Mouse (Mus musculus): ENCODE data around the gene Cenpt.
A peak's percentile ranks its signal among the peaks of the same experiment; 100 is the strongest.

Gene Cenpt

DNA sequence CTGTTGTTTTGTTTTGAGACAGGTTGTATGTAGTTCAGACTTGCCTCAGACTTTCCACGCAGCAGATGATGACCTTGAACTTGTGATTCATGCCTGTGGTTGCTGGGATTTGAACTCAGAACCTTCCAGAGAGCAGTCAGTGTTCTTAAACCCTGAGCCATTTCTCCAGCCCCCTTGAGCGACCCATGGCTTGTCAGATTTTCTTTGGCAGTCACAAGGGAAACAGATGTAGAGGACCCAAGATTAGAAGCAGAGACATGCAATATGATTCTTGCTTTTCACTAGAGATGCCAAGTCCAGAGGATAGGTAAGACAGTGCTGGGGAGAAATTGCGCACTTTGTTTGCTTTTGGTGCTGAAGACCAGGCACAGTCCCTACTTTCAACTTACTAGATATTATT, at the start of gene Cenpt:
TSS of gene Cenpt (minus strand) at position 101 of the 400 bp plus-strand sequence.
- DNase-seq (ENCODE audit: low spot score) = no peak

DNA sequence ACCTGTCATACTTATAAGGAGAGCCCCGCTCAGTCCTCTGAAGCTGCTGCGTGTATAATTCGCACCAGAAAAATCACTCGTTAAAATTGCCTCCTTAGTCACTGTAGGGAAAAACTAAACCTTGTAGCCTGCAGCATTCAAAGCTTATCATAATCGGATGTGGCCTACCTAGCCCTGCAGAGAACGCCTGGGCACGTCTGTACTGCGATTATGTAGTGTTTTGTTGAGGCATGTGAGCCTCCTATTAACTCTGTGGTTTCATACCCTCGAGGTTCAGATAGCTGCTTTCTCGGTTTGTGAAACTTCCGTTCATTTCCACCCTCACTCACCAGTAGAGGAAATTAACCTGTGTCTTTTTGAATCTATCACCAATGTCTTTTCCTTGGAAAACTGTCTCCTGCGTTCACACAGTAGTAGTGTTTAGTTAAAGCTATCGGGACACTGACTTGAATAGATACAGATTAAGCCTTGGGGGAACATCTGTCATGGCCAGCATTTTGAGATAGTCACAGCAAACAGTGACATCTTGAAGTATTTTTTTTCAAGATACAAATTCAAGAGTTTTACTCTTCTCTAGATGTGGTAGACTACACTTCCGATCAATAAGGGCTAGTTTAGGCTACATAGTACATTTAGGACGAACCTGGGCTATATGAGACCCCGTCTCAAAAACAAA, 48.0 kb upstream of the Cenpt start:
- no peak for DNase-seq (ENCODE audit: low spot score)

DNA sequence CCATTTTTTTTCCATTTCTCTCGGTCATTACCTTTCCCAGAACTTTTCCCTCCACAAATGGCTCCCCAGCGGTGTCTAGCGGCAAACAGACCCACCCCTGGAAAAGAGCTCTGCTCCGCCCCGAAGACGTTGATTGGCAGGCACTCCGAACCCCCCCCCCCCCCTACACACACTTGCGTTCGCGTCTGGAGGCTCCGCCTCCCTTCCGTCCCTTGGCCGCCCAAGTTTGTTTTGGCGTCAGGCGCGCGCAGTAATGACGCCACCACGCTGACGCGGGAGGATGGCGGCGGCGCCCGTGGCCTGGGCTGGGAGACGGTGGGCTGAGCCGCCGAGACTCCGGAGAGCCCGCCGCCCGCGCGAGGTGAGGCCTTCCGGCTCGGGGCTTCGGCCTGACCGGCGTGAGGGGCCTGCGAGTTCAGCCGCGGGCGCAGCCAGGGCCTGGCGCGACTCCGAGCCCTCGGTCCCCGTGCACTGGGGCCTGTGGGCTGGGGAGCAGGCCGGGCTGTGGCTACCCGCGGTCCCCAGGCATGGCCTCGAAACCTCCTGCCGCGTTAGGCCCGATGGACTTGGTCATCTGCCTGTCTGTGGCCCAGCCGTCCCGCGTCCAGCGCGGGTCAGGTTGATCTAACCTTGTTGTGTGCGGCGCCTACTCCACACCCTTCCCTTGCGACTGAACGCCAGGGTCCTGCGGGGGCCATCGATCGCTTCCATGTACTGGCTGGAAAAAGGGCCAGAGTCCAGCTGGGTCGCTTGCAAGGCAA, 47.3 kb upstream of the Cenpt start, which contains the start of gene Pskh1:
TSS of gene Pskh1 (plus strand) at position 262 of the 761 bp plus-strand sequence.
- DNase-seq (ENCODE audit: low spot score) = peak; percentile 92

DNA sequence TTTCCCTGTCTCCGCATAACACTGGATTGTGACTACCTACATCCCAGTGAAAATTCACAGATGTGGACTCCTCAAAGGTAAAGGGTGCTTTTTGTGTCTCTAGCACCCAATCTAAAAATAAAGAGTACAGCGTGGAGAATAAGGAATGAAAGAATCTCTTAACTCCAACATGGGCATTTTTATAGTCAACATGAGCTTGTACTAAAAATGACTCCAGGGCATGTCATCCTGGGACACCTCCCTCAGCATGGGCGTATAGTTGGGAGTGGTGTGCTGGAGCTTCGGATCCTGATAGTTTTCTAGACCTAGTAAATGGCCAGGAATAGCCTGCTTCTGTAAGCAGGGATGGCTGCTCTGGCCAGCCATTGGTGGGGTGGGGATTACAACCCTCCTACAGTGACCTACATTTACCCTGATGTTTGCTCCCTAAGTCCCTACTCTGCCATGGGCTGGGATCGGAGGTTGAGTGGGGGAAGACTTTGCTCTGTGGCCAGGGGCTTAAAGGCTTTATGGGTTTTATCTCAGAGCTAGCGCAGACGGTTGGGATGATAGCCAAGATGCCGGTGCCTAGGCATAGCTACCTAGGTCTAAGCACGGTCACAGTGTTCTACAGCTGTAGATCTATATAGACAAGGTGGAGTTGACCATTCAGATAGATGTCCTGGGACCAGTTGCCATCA, 44.9 kb upstream of the Cenpt start:
- no peak for DNase-seq (ENCODE audit: low spot score)

DNA sequence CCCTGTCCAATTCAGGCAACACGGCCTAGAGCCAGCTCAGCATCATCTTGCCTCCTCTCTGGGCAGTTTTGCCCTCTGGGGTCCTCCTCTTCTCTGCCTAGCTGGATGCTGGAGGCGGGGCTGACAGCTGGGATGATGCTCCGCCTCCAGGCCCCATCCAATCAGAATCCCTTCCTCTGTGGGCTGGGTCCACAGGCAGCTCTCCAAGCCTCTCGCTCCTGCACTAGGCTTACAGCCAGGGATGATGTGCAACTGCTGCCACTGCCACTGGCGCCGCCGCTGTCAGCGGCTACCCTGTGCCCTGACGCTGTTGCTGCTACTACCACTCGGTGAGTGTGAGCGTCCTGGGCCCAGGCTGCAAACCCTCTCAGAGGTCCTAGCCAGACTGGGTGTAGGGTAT, 40.3 kb upstream of the Cenpt start, which contains the start of gene Nrn1l:
TSS of gene Nrn1l (plus strand) at position 229 of the 400 bp plus-strand sequence.
- DNase-seq (ENCODE audit: low spot score) = peak; percentile 39

DNA sequence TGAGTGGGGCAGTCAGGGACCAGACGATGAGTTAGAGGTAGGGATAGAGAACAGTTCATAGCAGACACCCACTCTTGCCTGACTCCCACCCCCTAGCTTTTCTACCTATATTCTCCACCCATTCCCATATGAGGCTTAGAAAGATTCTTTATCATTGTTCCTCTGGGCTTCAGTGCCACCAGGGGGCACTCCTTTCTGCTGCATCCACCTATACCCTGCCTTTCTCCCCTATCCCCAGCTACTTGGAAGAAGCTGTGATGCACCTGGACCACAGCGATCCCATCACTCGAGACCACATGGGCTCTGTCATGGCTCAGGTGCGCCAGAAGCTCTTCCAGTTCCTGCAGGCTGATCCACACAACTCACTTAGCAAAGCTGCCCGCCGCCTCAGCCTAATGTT, 39.4 kb upstream of the Cenpt start:
- no peak for DNase-seq (ENCODE audit: low spot score)

DNA sequence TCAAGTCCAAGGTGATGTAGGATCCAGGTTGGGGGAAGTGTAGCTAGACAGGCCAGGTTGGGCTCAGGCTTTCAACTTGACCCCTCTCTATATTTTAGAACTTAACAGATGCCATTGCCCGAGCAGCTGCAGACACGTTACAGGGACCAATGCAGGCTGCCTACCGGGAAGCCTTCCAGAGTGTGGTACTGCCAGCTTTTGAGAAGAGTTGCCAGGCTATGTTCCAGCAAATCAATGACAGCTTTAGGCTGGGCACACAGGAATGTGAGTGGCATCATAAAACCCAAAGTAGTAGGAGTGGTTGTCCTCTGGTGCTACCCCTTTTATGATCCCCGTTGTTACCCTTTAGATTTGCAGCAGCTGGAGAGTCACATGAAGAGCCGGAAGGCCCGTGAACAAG, 37.8 kb upstream of the Cenpt start:
- DNase-seq (ENCODE audit: low spot score) = no peak

DNA sequence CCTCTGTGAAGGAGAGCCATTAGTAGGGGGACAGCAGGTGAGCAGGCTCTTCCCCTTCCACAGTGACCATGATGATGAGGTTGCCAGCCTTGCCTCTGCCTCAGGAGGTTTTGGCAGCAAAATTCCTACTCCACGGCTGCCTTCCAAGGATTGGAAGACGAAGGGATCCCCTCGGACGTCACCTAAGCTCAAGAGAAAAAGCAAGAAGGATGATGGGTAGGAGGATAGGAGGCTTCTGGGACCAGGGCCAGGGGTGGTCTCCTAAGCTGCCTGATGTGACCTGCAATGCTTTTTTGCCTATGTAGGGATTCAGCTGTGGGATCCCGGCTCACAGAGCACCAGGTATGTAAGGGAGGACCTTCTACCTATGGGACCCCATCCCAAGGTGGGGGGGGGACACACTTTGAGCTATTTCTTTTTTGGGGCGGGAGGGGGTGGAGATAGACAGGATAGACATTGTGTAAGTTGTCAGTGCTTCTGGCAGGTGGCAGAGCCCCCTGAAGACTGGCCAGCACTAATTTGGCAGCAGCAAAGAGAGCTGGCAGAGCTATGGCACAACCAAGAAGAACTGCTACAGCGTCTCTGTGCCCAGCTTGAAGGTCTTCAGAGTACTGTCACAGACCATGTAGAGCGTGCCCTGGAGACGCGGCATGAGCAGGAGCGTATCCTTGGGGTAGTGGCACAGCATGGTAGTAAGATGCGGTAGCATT, 36.8 kb upstream of the Cenpt start:
- no peak for DNase-seq (ENCODE audit: low spot score)

DNA sequence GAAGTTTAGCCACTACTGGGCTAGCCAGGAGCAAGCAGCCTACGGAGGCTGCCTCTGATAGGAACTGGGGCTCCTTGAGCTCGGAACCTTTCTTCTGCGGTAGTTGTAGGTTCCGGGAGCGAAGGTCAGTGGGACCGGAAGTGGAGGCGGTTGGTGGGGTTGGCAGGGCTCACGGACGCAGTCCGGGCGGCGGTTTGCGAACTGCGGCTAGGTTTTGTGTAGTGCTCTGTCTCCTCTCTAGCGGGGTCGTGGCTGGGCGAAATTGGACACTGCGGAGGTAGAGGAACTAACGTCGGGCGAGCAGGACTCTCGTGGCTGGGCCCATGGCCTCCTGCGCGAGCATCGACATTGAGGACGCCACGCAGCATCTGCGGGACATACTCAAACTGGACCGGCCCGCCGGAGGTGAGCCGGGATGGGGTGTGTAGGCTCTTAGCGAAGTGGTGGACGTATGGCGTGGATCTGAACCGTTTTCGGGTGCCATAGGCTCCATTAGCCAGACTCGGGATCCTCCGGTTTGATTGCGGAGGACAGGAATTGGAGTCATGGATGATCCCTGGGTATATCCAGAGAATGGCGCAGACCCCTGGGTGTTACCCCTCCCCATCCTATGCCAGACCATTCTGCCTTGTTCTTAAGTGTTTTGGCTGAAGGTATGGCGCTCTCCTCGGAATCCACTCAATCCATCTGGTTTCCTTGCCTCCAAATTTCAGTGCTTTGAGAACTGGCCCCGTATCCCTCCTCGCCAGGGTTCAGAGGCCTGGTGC, 27.9 kb upstream of the Cenpt start, which contains the start of gene Edc4:
TSS of gene Edc4 (plus strand) at position 128 of the 767 bp plus-strand sequence.
- DNase-seq (ENCODE audit: low spot score) = peak; percentile 82

DNA sequence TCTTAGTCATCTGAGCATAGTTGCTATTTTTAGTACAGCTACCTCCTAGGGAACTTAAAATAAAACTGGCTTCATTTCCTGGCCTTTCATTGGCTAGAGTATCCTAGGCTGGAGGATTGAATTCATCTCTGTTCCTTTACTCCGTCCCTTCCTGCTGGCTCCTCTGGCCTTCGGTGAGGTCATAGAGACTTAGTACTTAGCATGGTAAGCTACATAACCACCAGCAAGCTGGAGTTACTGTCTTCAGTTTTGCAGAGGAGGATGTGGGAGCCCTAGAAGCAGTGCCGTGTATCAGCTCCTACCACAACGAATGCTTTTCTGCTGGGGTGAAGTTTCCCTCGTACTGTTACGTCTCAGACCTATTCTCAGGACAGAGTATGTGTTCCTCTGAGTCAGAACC, 21.2 kb upstream of the Cenpt start:
- no peak for DNase-seq (ENCODE audit: low spot score)

DNA sequence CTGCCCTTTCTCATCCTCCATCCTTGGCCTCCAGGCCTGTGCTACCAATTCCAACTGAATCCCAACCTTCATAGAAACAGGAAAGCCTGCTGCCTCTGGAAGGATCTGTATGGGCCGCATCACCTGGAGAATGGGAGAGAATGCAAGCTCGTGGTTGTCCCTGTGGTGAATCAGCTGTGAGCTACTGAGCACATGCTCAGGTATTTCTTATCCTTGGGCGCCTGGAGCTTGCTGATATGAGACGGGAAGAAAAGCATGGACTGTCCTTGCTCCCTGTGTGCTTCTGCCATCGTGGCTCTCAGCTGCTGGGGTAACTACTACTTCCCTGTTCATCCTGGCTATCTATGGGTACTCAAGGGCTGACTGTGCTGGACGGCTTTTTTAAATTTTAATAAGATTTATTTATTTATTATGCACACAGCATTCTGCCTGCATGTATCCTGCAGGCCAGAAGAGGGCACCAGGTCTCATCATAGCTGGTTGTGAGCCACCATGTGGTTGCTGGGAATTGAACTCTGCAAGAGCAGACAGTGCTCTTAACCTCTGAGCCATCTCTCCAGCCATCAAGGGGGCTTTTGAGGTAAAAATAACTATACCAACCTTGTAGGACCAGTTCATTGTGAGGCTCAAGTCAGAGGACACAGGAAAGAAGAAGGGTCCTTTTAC, 13.4 kb upstream of the Cenpt start:
- DNase-seq (ENCODE audit: low spot score) = no peak

DNA sequence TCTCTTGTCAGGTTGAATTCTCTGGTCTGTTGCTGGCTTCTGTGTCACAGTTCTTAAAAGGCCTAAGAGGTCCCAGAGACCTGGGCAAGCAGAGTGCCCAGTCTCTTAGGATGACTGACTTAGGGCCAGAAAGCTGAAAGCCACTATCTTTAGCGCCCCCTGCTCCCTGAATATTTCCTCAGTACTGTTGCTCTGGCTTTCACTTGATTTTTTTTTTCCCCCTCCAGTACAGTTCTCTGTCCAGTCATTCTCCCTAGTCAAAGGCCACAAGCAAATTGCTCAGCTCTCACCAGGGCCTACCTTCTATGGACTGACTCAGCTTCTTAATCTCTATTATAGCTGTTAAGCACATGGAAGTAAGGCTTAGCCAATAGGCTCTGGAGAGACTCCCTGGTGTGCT, 8.9 kb upstream of the Cenpt start:
- DNase-seq (ENCODE audit: low spot score) = no peak

DNA sequence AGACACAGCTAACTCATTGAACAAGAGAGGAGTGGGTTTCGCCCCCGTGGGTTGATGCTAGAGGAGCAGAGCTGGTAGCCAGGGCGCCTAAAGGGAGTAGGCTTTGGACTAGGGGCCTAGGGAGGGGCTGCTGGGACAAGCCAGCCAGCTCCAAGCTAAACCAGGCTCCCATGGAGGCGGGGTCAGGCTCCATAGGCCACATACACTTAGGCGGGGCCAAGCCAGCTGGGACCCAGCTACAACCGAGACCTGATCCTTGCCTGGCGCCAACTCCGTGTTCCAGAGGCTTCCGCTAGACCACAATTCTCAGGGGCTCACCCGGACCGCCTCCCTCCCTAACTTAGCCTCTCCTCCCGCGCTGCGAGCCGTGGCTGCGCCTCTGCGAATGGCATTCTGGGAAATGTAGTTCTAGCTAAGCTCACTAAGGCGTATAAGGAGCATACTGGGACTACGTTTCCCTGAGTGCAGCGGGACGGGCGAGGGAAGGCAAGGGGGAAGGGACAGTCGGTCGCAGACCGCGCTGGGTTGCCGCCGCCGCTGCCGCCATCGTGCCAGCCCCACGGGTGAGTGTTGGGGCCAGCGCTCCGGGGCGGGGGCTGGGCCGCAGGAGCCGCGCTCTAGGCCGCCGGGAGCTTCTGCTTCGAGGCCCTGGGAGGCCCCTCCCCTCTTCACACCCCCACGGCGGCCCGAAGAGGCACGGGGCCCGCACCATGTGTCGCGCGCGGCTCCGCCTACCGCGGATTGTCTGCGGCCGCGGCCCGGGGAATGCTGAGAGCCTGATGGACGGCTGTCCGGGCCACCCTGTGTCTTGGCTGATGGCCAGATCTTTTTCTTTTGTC, 7.3 kb upstream of the Cenpt start, which contains the start of gene Nutf2:
TSS of gene Nutf2 (plus strand) at position 438 of the 839 bp plus-strand sequence.
- DNase-seq (ENCODE audit: low spot score) = peak; percentile 77

DNA sequence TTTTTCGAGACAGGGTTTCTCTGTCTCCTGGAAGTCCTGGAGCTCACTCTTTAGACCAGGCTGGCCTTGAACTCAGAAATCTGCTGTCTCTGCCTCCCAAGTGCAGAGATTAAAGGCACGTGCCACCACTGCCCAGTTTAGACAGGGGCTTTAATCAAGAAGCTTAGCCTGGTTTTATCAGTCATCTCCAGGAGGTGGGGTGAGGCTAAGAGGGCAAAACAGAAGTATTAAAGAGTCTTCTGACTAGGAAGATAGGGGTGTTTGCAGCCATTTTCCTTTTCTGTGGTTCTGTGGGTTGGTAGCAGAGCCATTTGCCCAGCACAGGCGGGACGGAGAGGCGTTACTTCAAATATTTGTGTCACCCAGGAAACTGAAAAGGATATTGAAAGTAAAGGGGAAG, 6.2 kb upstream of the Cenpt start:
- no peak for DNase-seq (ENCODE audit: low spot score)

DNA sequence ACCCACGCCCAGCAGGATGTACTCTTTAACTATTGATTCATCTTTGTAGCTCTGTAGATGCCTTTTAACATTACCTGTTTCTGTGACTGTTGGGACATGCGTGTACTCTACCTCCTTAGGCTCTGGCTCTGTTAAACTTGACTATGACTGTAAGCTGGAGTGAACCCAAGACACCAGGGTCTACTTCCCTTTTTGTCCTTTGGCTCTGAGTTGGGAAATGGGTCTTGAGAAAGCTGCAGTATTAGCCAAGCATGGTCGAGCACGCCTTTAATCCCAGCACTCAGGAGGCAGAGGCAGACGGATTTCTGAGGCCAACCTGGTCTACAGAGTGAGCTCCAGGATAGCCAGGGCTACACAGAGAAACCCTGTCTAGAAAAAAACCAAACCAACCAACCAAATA, 5.4 kb upstream of the Cenpt start:
- no peak for DNase-seq (ENCODE audit: low spot score)

DNA sequence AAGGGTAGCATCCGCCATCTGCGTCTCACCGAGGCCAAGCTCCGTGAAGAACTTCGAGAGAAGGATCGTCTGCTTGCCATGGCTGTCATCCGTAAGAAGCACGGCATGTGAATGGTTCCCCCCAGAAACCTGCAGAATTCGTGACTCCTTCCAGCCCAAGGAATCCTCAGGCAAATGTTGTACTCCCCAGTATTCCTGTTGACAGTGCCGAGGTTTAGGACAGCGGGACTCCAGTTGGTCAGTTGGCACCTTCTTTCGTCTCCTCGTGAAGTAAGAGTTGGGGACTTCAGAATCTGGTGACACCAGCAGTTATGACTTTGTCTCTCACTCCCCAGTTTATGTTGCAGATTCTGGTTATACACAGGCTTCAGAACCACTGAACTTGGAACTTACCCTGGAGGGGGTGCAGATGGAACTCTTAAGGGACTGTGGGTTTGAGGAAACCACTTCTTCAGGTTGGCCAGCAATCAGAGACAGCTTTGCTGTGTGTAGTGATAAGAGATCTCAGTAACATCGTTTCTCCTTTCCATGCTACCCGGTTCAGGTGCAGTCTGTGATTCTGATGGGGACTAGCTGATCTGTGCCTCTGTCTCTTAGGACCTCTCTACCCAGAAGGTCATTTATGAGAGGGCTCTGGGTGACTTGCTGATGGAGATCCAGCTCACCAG, 3.2 kb upstream of the Cenpt start:
- DNase-seq (ENCODE audit: low spot score) = no peak

DNA sequence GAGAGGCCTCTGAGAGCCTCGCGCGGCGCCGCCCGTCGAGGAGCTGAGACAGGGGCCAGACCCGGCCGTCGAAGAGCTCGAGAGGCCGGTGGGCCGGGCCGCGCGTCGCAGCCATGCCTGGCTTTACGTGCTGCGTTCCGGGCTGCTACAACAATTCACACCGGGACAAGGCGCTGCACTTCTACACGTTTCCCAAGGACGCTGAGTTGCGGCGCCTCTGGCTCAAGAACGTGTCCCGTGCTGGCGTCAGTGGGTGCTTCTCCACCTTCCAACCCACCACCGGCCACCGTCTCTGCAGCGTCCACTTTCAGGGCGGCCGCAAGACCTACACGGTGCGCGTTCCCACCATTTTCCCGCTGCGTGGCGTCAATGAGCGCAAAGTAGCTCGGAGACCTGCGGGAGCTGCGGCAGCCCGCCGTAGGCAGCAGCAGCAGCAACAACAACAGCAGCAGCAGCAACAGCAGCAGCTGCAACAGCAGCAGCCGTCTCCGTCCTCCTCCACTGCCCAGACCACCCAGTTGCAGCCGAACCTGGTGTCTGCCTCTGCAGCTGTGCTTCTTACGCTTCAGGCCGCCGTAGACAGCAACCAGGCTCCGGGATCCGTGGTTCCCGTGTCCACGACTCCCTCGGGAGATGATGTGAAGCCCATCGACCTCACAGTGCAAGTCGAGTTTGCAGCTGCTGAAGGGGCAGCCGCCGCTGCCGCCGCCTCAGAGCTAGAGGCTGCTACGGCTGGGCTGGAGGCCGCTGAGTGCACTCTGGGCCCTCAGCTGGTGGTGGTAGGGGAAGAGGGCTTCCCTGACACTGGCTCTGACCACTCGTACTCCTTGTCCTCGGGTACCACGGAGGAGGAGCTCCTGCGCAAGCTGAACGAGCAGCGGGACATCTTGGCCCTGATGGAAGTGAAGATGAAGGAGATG, 2.4 kb upstream of the Cenpt start:
- no peak for DNase-seq (ENCODE audit: low spot score)

DNA sequence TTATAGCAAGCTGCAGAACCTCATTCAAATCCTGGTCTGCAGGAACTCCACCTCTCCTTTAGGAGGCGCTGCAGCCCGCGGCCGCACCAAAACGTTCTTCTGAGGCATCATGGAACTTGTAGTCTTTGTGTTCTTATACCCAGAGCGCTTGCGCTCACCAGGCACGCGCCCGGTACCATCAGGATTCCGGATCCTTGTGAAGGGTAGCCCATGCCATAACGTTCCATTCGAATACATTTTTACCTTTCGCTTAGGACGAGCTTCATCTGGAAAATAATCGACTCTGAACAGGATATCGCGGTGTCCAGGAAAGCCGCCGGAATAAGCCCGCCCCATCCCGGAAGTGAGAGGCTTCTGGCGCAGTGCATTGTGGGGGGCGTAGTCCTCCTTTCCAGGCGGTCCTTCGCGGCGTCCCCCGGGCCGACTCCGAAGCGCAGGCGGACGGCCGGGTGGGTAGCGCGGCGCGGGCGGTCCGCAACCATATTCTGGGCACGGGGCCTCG, 1.7 kb upstream of the Cenpt start, which contains the start of gene Thap11:
TSS of gene Thap11 (plus strand) at position 418 of the 502 bp plus-strand sequence.
- peak; percentile 88 for DNase-seq (ENCODE audit: low spot score)
